Mouse (Mus musculus): ENCODE measurements around the gene Fam107b. TPM values are rescaled to one million over a fixed set of nuclear protein-coding genes. Genes with fewer than 3 reads are reported as not detected.

Gene Fam107b
- polyA plus RNA-seq, 1 experiment = 84.5 TPM

- 97% methylated on average over 4 of the region's 4 CpGs for WGBS
- TF ChIP-seq CTCF (IDR thresholded peaks at IDR 0.05; ENCODE audit: insufficient read depth, low read depth, low read length) (no peak), POLR2A (IDR thresholded peaks at IDR 0.05; ENCODE audit: insufficient read depth, low read depth, low read length) (no peak)
- Histone ChIP-seq H3K4me1 (ENCODE audit: control insufficient read depth, insufficient read depth, low read length) (peaks cover 5% of the 10 kb centered on the region; the same call in 1 of the 2 replicates), H3K27ac (ENCODE audit: insufficient read depth, low read depth, low read length) (no peak overlapping the region), H3K4me3 (ENCODE audit: insufficient read depth, low read depth, low read length) (no peak overlapping the region)
Measured at GRCm38 (mm10) chr2:3708621-3709020, 138.3 kb downstream of the Fam107b start.

- 96% methylated on average over 2 of the region's 2 CpGs for WGBS
- TF ChIP-seq CTCF (IDR thresholded peaks at IDR 0.05; ENCODE audit: insufficient read depth, low read depth, low read length) (no peak), POLR2A (IDR thresholded peaks at IDR 0.05; ENCODE audit: insufficient read depth, low read depth, low read length) (no peak)
- Histone ChIP-seq H3K4me1 (ENCODE audit: control insufficient read depth, insufficient read depth, low read length) (peaks cover 10% of the 10 kb centered on the region; the same call in 1 of the 2 replicates), H3K27ac (ENCODE audit: insufficient read depth, low read depth, low read length) (no peak overlapping the region), H3K4me3 (ENCODE audit: insufficient read depth, low read depth, low read length) (no peak overlapping the region)
Measured at GRCm38 (mm10) chr2:3709882-3710281, 139.6 kb downstream of the Fam107b start.

GRCm38 (mm10) chr2:3710521-3710920, 140.2 kb downstream of the Fam107b start:
- Histone ChIP-seq H3K4me1 (ENCODE audit: control insufficient read depth, insufficient read depth, low read length) (peaks cover 10% of the 10 kb centered on the region; the same call in 1 of the 2 replicates), H3K27ac (ENCODE audit: insufficient read depth, low read depth, low read length) (no peak overlapping the region), H3K4me3 (ENCODE audit: insufficient read depth, low read depth, low read length) (no peak overlapping the region)
- TF ChIP-seq CTCF (IDR thresholded peaks at IDR 0.05; ENCODE audit: insufficient read depth, low read depth, low read length) (no peak), POLR2A (IDR thresholded peaks at IDR 0.05; ENCODE audit: insufficient read depth, low read depth, low read length) (no peak)
- WGBS = over 99% methylated on average over 3 of the region's 3 CpGs

- WGBS = 52% methylated on average over 3 of the region's 3 CpGs
- Histone ChIP-seq H3K4me1 (ENCODE audit: control insufficient read depth, insufficient read depth, low read length) (peaks cover 12% of the 10 kb centered on the region; the same call in 1 of the 2 replicates), H3K27ac (ENCODE audit: insufficient read depth, low read depth, low read length) (no peak overlapping the region), H3K4me3 (ENCODE audit: insufficient read depth, low read depth, low read length) (no peak overlapping the region)
- no peak for TF ChIP-seq CTCF (IDR thresholded peaks at IDR 0.05; ENCODE audit: insufficient read depth, low read depth, low read length)
- TF ChIP-seq POLR2A (IDR thresholded peaks at IDR 0.05; ENCODE audit: insufficient read depth, low read depth, low read length) = no peak
Measured at GRCm38 (mm10) chr2:3712369-3713042, 142.2 kb downstream of the Fam107b start.

- no peak overlapping the region for H3K27ac ChIP-seq (ENCODE audit: insufficient read depth, low read depth, low read length)
- peak; percentile 51; the same call in 1 of the 2 replicates for TF ChIP-seq POLR2A (IDR thresholded peaks at IDR 0.05; ENCODE audit: insufficient read depth, low read depth, low read length)
- TF ChIP-seq CTCF (IDR thresholded peaks at IDR 0.05; ENCODE audit: insufficient read depth, low read depth, low read length) = no peak
- peak overlapping the region; percentile 86 for H3K4me3 ChIP-seq (ENCODE audit: insufficient read depth, low read depth, low read length)
- H3K4me1 ChIP-seq (ENCODE audit: control insufficient read depth, insufficient read depth, low read length) = peaks cover 12% of the 10 kb centered on the region; the same call in 1 of the 2 replicates
- 2% methylated on average over 41 of the region's 41 CpGs for WGBS
Measured at GRCm38 (mm10) chr2:3713212-3713681, 143.0 kb downstream of the Fam107b start.

GRCm38 (mm10) chr2:3713682-3714361, 143.5 kb downstream of the Fam107b start:
- TF ChIP-seq POLR2A (IDR thresholded peaks at IDR 0.05; ENCODE audit: insufficient read depth, low read depth, low read length) (no peak), CTCF (IDR thresholded peaks at IDR 0.05; ENCODE audit: insufficient read depth, low read depth, low read length) (no peak)
- no peak overlapping the region for H3K27ac ChIP-seq (ENCODE audit: insufficient read depth, low read depth, low read length)
- peak overlapping the region; percentile 86 for H3K4me3 ChIP-seq (ENCODE audit: insufficient read depth, low read depth, low read length)
- WGBS = 4% methylated on average over 38 of the region's 38 CpGs
- H3K4me1 ChIP-seq (ENCODE audit: control insufficient read depth, insufficient read depth, low read length) = peaks cover 12% of the 10 kb centered on the region; the same call in 1 of the 2 replicates

GRCm38 (mm10) chr2:3714511-3714910, 144.2 kb downstream of the Fam107b start:
- Histone ChIP-seq H3K4me3 (ENCODE audit: insufficient read depth, low read depth, low read length) (peak overlapping the region; percentile 86), H3K4me1 (ENCODE audit: control insufficient read depth, insufficient read depth, low read length) (peaks cover 12% of the 10 kb centered on the region; the same call in 1 of the 2 replicates), H3K27ac (ENCODE audit: insufficient read depth, low read depth, low read length) (no peak overlapping the region)
- 61% methylated on average over 1 of the region's 1 CpGs for WGBS
- TF ChIP-seq CTCF (IDR thresholded peaks at IDR 0.05; ENCODE audit: insufficient read depth, low read depth, low read length) (no peak), POLR2A (IDR thresholded peaks at IDR 0.05; ENCODE audit: insufficient read depth, low read depth, low read length) (no peak)

GRCm38 (mm10) chr2:3715424-3715823, 145.1 kb downstream of the Fam107b start:
- Histone ChIP-seq H3K4me1 (ENCODE audit: control insufficient read depth, insufficient read depth, low read length) (peaks cover 12% of the 10 kb centered on the region; the same call in 1 of the 2 replicates), H3K27ac (ENCODE audit: insufficient read depth, low read depth, low read length) (no peak overlapping the region), H3K4me3 (ENCODE audit: insufficient read depth, low read depth, low read length) (no peak overlapping the region)
- 45% methylated on average over 3 of the region's 3 CpGs for WGBS
- TF ChIP-seq POLR2A (IDR thresholded peaks at IDR 0.05; ENCODE audit: insufficient read depth, low read depth, low read length) = no peak
- no peak for TF ChIP-seq CTCF (IDR thresholded peaks at IDR 0.05; ENCODE audit: insufficient read depth, low read depth, low read length)

GRCm38 (mm10) chr2:3717268-3717667, 147.0 kb downstream of the Fam107b start:
- Histone ChIP-seq H3K27ac (ENCODE audit: insufficient read depth, low read depth, low read length) (no peak overlapping the region), H3K4me3 (ENCODE audit: insufficient read depth, low read depth, low read length) (no peak overlapping the region), H3K4me1 (ENCODE audit: control insufficient read depth, insufficient read depth, low read length) (peaks cover 12% of the 10 kb centered on the region; the same call in 1 of the 2 replicates)
- 77% methylated on average over 5 of the region's 5 CpGs for WGBS
- TF ChIP-seq POLR2A (IDR thresholded peaks at IDR 0.05; ENCODE audit: insufficient read depth, low read depth, low read length) (no peak), CTCF (IDR thresholded peaks at IDR 0.05; ENCODE audit: insufficient read depth, low read depth, low read length) (no peak)
